Mouse (Mus musculus) splenic B cell, adult 2 months (primary cell): ENCODE measurements around the gene Vapb.

Experiments
- DNase-seq: peaks from one replicate; pipeline ENCODE4 v3.0.0-alpha.2; 2011; ENCODE audit warnings: low read depth, low spot score
- H3K27me3 ChIP-seq: 2 replicates; pipeline ENCODE4 v1.6.1; 2012; ENCODE audit warnings: mild to moderate bottlenecking, low read length, moderate library complexity, mixed read lengths; ENCODE audit not compliant: control insufficient read depth, poor library complexity, insufficient read depth, severe bottlenecking
- H3K36me3 ChIP-seq: 2 replicates; pipeline ENCODE4 v1.6.1; 2012; ENCODE audit warnings: mild to moderate bottlenecking, low read length, moderate library complexity, mixed read lengths; ENCODE audit not compliant: control insufficient read depth, poor library complexity, insufficient read depth, severe bottlenecking

The Vapb gene

DNA sequence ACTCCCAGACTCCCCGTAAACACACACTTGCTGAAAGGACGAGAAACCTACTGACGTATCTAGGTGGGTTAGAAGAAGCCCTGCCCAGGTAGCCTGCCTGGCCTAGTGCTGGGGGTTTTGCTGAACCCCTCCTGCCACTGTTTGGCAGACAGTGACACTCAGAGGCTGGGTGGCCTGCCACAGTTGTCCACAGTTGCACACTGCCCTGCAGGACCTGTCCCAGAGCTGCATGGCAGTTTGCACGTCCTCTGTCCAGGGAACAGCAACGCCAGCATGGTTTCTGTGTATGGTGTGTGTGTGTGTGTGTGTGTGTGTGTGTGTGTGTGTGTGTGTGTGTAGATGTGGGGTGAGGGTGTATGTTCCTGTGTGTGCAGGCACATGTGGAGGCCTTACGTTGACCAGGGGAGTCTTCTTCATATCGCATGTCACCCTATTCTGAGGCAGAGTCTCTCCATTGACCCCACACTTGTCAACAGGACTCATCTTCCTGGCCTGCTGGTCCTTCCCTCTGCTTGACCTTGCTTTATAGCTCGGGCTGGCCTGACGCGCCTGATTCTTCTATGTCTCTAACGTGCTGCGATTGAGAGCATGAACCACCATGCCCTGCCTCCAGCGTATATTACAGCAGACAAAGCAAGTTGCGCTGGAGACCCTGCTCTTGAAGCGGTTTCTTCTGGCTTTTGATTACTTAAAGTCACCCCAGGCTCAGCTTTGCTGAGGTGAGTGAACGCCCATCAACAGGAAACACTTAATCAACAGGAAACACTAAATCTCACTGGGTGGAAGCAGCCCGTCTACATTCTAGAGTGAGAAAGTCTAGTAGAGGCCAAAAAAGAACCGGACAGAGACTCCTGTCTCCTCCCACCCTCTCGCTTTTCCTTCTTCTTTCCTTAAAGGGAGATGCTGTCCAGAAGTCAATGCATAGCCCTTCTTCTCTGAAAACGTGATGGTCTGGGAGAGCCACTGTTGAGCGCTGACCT lies 57.5 kb downstream of the Vapb start:
- H3K36me3 ChIP-seq, result no peaks in the 10 kb centered on the region
- H3K27me3 ChIP-seq, result no peaks in the 10 kb centered on the region

DNA sequence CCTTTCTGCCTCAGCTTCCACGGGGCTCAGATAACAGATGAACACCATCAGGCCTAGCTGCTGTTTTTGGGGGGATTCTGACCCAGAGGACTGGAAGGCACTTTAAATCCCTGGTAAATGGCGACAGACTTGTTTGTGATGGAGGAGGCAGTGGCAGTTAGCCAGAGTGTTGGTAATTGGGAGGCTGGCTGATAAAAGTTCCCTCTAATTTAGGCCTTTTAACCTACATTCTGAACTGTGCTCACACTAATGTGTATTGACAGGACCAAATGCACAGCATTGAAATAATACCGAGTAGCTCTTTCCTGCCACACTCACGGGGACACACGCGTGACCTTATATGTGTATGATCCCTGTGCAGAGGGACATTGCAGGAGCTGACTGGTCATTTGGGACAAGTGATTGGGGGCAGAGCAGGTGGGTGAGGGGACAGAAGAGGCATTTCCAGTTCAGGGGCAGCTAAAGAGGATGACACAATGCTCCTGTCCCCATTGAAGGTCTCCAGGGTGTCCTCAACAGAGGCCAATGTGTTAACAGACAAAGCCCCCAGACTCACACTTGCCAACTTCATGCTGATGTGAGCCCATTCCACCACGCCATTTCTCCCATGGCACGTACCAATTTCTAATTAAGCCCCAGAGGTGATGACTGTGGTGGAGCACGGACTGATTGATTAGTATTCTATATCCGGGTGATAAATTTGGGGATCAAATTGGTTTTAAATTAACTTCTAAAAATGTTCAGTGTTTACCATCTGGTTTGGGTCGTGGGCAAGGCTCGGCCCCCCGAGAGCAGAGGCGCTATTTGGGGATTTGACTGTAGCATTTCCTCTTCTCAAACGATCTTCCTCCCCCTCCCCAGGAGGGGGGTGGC lies 58.7 kb downstream of the Vapb start:
- DNase-seq, result no peak
- Histone ChIP-seq H3K27me3 (no peaks in the 10 kb centered on the region), H3K36me3 (no peaks in the 10 kb centered on the region)

More for the DNA sequence above, 57.5 kb downstream of the Vapb start:
- DNase-seq, result no peak

- DNase-seq, result no peak
- no peaks in the 10 kb centered on the region for H3K27me3 ChIP-seq
- H3K36me3 ChIP-seq, result no peaks in the 10 kb centered on the region
Measured at GRCm38 (mm10) chr2:173796674-173796963, 59.3 kb downstream of the Vapb start.

GRCm38 (mm10) chr2:173799513-173799912 lies 62.2 kb downstream of the Vapb start:
- no peak for DNase-seq
- no peaks in the 10 kb centered on the region for H3K36me3 ChIP-seq

DNA sequence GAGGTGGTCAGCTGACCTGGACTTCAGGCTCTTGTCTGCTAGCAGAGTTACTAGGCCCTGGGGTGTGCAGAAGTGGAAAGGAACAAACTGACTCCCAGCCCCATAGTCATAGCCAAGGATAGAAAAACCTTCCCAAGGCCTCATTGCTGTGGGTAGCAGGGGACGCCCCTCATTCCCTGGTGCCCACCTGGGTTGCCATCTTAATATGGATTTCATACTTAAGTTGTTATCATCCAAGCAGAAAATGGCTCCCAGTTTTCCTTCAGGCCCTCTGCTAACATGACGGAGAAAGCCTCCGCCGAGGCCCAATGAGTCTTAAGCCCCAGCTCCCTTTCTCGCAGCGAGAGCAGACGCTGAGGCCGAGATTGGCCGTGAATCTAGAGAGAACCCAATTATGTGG lies 63.3 kb downstream of the Vapb start:
- no peak for DNase-seq
- H3K27me3 ChIP-seq, result no peaks in the 10 kb centered on the region
- H3K36me3 ChIP-seq, result no peaks in the 10 kb centered on the region

More at GRCm38 (mm10) chr2:173799513-173799912, 62.2 kb downstream of the Vapb start:
- H3K27me3 ChIP-seq, result no peaks in the 10 kb centered on the region

- Histone ChIP-seq H3K27me3 (no peaks in the 10 kb centered on the region), H3K36me3 (no peaks in the 10 kb centered on the region)
- DNase-seq, result no peak
Measured at GRCm38 (mm10) chr2:173801405-173801876, 64.1 kb downstream of the Vapb start.

DNA sequence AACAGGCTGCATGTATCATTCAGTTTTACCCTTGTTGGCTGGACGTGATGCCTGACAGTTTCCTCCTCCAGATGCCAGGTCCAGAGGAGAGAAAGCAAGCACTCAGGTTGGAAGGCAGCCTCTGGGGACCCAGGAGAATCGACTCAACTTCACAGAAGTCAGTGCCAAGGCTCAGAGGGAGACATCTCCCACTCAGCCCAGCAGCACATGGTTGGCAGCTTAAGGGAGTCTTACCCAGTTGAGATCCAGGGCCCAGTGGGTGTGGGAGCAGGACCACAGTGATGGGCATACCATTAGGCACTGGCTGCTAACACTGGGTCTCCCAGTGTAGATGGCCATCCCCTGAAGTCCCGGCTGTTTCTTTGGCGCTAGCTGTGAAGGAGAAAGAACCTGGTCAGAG lies 64.9 kb downstream of the Vapb start:
- DNase-seq, result no peak
- Histone ChIP-seq H3K36me3 (no peaks in the 10 kb centered on the region), H3K27me3 (no peaks in the 10 kb centered on the region)

DNA sequence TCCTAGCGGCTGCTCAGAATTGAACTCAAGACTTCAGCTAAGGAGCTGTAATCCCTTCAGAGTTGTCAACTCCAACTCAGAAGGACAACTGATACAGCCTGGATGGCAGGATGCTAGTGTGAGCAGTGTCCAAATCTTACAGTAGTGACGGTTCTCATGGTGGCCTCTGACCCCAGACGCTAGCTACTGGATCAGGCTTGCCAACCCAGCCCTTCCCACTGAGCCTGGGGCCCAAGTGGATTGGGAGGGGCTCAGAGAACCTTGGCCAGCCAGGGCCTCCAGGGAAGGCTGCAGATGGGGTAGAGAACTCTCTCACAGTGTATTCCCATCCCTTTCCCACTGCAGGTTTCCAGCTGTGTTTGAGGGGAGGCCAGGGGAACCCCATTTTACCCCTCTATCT lies 65.6 kb downstream of the Vapb start:
- DNase-seq, result no peak
- no peaks in the 10 kb centered on the region for H3K36me3 ChIP-seq
- no peaks in the 10 kb centered on the region for H3K27me3 ChIP-seq

DNA sequence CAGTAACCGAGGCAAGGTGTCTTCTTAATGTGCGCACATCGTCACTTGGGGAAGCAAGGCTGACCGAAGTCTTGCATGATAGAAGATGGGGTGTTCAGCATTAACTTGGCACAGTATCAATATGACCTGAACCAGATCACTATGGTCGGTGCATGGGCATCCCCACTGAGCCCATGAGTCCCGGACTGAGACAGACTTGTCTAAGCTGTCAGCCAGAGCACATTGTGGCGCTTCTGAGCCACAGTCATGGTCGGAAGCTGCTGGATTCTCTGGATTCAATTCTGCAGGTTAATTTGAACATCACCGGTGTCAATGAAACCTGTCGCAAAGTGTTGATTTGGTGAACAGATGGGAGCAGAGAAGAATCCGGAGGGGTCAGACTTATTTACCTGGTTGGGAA lies 66.5 kb downstream of the Vapb start:
- Histone ChIP-seq H3K36me3 (no peaks in the 10 kb centered on the region), H3K27me3 (no peaks in the 10 kb centered on the region)
- DNase-seq, result no peak

DNA sequence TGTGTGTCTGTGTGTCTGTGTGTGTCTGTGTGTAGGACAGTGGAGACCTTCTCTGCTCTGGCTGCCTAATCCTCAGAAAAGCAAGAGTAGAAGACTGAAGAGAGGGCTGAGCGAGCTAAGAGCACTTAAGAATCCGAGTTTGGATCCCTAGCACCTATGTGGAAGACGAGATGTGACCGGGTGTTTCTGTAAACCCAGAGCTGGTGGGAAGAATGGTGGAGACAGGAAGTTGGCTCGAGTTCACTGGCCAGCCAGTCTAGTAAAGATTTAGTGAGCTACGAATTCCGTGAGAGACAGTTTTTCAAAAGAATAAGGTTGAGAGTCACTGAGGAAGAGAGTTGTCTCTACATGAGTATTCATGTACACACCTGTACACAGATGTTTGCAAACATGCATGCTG lies 69.3 kb downstream of the Vapb start:
- no peaks in the 10 kb centered on the region for H3K36me3 ChIP-seq
- DNase-seq, result no peak
- H3K27me3 ChIP-seq, result no peaks in the 10 kb centered on the region

- no peaks in the 10 kb centered on the region for H3K36me3 ChIP-seq
- no peaks in the 10 kb centered on the region for H3K27me3 ChIP-seq
- DNase-seq, result no peak
Measured at GRCm38 (mm10) chr2:173808942-173809341, 71.6 kb downstream of the Vapb start.

DNA sequence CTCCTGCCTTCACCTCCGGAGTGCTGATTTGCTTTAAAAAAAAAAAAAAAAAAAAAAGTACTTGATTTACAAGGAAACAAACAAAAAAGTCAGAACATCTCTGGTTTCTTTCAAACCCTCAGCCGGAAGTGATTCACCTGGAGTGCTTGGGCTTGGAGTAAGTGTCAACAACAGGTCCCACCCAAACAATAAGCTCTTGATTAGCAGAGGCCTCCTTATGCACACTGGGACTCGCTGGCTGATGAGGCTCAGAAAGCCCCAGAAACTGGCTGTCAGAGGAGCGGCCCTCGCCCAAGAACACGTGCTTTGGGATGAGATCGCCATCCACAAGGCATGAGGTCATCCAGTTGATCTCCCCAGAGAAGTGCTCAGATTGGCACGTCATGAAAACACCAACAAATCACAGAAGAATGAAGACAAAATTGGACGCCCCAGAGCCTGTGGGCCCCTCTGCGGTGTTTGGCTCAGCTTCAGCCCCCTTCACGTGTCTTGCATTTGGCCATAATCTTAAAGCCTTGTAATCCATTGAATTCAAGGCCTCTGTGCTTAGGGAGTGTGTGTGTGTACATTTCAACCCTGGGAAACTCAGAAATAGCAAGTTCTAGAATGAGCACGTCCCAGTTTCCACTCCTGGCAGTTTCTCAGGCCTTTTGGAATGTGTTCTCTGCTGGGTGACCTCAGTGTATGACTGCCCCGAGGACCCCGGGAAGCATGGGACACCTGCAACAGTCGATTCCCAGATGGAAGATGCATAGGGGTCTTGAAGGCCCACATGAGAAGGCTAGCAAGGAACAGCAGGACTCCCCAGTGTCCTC lies 72.9 kb downstream of the Vapb start:
- no peaks in the 10 kb centered on the region for H3K36me3 ChIP-seq
- no peaks in the 10 kb centered on the region for H3K27me3 ChIP-seq
- DNase-seq, result no peak

DNA sequence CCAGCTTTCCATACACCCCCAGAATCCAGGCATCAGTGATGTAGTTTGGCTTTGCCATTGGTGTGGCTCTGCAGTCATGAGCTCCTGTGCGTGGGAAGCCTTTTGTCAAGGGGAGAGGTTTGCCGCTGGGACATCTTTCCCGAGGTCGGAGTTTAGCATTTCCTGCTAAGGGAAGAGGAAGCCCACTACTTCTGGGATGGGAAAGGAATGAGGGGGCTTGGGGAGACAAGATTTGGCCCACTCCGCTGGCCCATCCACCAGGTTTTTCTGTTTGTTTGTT lies 73.5 kb downstream of the Vapb start:
- no peak for DNase-seq
- Histone ChIP-seq H3K36me3 (no peaks in the 10 kb centered on the region), H3K27me3 (no peaks in the 10 kb centered on the region)

DNA sequence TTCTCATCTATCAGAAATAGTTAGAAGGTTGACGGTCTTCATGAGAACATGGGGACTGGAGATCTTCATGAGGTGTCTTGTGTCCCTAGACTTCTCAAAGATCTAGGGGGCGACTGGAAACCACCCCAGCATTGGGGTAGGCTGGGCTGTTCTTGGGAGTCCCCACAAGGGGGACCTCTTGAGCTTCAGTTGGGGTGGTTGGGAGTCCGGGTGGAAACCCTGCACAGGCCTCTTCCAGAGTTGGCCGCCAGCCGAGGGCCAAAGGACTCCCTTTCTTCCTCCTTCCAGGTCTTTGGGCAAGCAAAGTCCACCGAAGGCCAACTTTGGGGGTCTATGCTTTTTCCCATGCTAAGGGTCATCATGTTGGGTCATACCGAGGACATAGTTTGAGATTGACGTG lies 74.5 kb downstream of the Vapb start:
- DNase-seq, result no peak

More for the DNA sequence above, 74.5 kb downstream of the Vapb start:
- Histone ChIP-seq H3K36me3 (no peaks in the 10 kb centered on the region), H3K27me3 (no peaks in the 10 kb centered on the region)
